Mouse (Mus musculus) cerebellum, postnatal 25 days (tissue): ENCODE data around the gene Col25a1.

Source experiments
- DNase-seq, 2 experiments: peaks; one replicate each; pipeline ENCODE4 v3.0.0; 2021; ENCODE audit warnings: mixed read lengths in 2 of 2

Gene Col25a1

GRCm38 (mm10) chr3:130385856-130386255 lies 254.6 kb downstream of the Col25a1 start:
- DNase-seq, result no peak

- DNase-seq, result no peak
Observed at GRCm38 (mm10) chr3:130387156-130387555, 255.9 kb downstream of the Col25a1 start.

GRCm38 (mm10) chr3:130389261-130389975 lies 258.1 kb downstream of the Col25a1 start:
- DNase-seq, result no peak

- no peak for DNase-seq
Observed at GRCm38 (mm10) chr3:130396636-130397035, 265.3 kb downstream of the Col25a1 start.

- DNase-seq, result peak in 1 of 2 experiments; percentile 20
Observed at GRCm38 (mm10) chr3:130400716-130401559, 269.6 kb downstream of the Col25a1 start.

GRCm38 (mm10) chr3:130401560-130401852 lies 270.2 kb downstream of the Col25a1 start:
- no peak for DNase-seq

GRCm38 (mm10) chr3:130404525-130405409 lies 273.5 kb downstream of the Col25a1 start:
- no peak for DNase-seq

- no peak for DNase-seq
Observed at GRCm38 (mm10) chr3:130407201-130407600, 275.9 kb downstream of the Col25a1 start.

GRCm38 (mm10) chr3:130413239-130413638 lies 281.9 kb downstream of the Col25a1 start:
- no peak for DNase-seq

GRCm38 (mm10) chr3:130418951-130419350 lies 287.6 kb downstream of the Col25a1 start:
- no peak for DNase-seq

GRCm38 (mm10) chr3:130428796-130429195 lies 297.5 kb downstream of the Col25a1 start:
- DNase-seq, result no peak

- no peak for DNase-seq
Observed at GRCm38 (mm10) chr3:130430052-130430451, 298.8 kb downstream of the Col25a1 start.

- DNase-seq, result no peak
Observed at GRCm38 (mm10) chr3:130432818-130433217, 301.5 kb downstream of the Col25a1 start.

- no peak for DNase-seq
Observed at GRCm38 (mm10) chr3:130436956-130437355, 305.7 kb downstream of the Col25a1 start.

GRCm38 (mm10) chr3:130439767-130440166 lies 308.5 kb downstream of the Col25a1 start:
- no peak for DNase-seq

GRCm38 (mm10) chr3:130440689-130441088 lies 309.4 kb downstream of the Col25a1 start:
- DNase-seq, result no peak

- no peak for DNase-seq
Observed at GRCm38 (mm10) chr3:130443842-130444627, 312.7 kb downstream of the Col25a1 start.

GRCm38 (mm10) chr3:130449864-130450263 lies 318.6 kb downstream of the Col25a1 start:
- DNase-seq, result no peak

- DNase-seq, result no peak
Observed at GRCm38 (mm10) chr3:130465371-130465770, 334.1 kb downstream of the Col25a1 start.

- DNase-seq, result no peak
Observed at GRCm38 (mm10) chr3:130473211-130473768, 342.0 kb downstream of the Col25a1 start.

- no peak for DNase-seq
Observed at GRCm38 (mm10) chr3:130473970-130474369, 342.7 kb downstream of the Col25a1 start.

GRCm38 (mm10) chr3:130482513-130482912 lies 351.2 kb downstream of the Col25a1 start:
- DNase-seq, result no peak
